Mouse (Mus musculus) spleen, postnatal 14 days (tissue): ENCODE measurements around the gene Dcaf17.

ENCODE experiments used
- DNase-seq, 2 experiments: peaks; one replicate each; pipeline ENCODE4 v3.0.0; 2021 to 2022; ENCODE audit warnings: low spot score in 2 of 2

Dcaf17 gene

DNA sequence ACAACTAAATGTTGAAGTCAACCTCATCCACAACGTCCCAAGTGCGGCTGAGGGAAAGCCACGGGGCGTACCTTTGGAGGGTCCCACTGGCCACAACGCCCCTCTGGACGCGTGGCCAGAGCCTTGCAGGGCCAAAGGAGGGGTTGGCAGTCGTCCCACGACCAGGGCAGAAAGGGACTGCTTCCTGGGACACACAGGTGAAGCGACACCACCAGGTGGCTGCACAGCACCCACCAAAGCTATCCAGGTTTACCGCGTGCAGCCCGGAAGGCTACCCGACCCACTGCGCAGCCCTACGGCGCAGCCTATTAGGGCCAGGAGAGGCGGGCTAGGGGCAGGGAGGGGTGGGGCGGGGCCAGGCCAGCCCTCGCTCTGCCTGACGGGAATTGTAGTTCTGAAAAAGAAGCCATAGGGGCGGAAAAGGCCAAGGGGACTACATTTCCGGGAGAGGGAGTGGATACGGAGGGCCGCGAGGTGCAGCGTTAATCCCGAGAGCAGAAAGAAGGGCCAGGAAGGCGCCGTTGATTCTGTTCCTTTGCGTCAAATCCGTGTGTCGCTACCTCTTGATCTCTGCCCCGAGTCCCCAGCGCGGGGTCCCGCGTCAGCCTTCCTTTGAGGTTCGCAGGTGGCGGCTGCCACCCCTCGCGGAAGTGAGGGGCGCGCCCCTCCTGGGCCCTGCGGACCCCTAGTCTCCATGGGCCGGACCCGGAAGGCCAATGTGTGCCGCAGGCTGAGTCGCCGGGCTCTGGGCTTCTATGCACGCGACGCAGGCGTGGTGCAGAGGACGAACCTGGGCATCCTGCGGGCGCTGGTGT lies at the start of gene Dcaf17, which contains the start of gene Mettl8:
TSS of gene Dcaf17 (plus strand) at position 29 of the 815 bp plus-strand sequence.
TSS of gene Mettl8 (minus strand) at position 284 of the 815 bp plus-strand sequence.
- peak; percentile 88 to 93 for DNase-seq

DNA sequence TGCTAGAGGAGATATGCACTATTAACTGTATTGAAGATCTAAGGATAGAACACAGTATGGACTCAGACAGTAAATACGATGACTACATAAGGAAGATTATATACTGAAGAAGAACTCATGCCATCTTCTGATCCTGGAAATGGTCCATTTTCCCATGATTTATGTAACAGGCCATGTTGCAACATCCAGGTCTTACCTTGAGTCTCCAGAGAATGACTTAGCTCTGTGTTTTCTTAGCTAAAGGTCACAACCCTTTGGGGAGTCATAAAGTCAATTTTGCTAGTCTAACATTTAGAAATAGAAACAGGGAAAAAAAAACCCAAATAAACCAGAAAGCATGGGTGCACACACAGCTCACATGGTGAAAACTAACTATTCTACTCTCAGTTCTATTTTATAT lies 43.3 kb upstream of the Dcaf17 start:
- no peak for DNase-seq

- no peak for DNase-seq
Measured at GRCm38 (mm10) chr2:71013521-71013920, 41.6 kb upstream of the Dcaf17 start.

DNA sequence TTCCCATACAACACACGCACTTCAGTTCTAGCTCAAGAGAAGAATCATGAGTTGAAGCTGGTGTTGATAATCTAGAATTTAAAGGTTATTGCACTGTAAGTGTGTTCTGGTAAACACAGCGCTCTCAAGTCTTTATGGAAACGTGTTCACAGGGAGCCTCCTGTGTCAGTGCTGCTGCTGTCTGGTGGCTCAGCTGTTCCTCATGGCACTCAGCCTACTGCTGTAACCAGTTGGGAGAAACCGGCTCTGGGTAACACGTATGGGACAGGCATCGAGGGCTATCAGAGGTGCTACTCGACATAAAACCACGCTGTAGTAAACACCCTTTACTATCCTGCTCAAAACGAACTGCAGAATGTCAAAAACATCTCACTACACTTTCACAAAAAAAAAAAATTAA lies 35.9 kb upstream of the Dcaf17 start:
- DNase-seq: no peak

DNA sequence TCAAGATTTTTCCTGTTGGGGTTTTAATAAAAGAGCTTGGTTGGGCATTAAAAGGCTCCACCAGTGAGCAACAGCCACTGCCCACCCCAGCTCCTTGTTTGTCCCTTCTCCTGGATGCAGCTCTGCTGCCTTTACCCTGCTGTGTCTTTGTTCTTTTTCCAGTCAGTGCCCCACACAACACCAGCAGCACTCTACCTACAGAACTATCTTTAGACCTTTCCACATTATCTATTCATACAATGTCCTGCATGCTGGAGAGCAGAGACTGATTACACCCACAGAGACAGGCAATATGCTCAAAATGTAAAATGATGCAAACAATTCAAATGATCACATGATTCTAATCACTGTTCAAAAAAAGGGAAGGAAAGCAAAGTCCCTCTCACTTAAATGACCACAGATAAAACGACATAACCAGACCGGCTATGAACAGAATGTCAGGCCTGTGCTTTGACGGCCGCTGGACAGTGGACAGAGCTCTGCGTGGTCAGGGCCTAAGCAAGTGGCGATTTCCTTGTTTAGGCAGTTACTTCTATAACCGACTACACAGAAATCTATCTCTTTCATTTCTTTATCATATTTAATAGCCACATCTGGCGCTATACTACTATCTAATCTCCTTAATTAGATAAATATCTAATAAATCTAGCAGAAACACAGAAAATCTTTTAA lies 35.3 kb upstream of the Dcaf17 start:
- DNase-seq: no peak

GRCm38 (mm10) chr2:71020674-71021073 lies 34.5 kb upstream of the Dcaf17 start:
- no peak for DNase-seq

DNA sequence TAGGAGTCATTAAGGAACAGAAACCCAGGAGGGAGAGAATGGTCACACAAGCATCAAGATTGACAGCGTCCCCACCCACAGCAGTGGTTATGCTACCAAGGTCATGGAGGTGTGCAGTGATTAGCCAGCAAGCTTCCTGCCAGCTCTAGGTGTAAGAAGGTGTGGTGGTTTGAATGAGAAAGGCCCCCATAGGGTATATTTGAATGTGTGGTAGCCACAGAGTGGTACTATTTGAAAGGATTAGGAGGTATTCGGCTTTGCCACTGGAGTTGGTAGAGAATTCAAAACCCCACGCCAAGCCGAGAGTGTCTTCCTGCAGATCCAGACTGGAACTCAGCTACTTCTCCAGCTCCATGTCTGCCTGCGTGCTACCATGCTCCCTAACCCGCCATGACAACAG lies 32.1 kb upstream of the Dcaf17 start:
- no peak for DNase-seq

DNA sequence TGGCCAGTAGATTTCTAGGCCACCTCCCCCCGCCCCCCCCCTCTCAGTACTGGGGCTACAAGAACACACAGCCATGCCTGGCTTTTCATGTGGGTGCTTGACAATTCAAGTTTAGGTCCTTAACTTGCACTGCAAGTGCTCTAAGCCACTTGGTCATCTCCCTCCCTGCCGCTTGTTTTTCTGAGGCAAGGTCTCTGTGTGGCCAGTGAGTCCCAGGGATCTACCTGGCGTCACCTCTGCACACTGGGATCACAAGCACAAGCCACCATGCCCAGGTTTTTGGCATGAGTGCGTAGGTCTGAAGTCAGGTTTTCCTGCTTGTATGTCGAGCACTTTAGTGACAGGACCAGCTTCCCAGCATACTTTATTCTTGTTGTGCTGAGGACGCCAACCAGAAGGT lies 31.1 kb upstream of the Dcaf17 start:
- DNase-seq: no peak

- no peak for DNase-seq
Measured at GRCm38 (mm10) chr2:71025576-71026315, 29.4 kb upstream of the Dcaf17 start.

DNA sequence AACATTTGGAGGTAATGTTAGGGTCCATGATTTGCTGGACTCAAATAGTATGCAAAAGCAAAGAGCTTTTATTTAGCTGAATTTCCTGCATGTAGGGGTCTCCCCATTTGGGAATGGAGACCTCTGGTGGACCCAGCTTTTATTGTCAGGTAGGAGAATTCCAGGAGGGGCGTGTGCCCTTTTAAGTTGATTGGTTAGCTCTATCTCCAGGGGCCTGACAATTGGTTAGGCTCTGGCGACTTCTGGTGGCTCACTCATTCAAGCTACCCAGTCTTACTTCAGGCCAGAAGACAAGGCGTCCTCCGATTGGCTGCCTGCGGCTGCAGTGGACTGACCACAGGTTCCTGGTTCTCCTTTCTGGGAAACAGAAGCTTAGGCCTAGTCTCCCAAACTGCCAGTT lies 28.3 kb upstream of the Dcaf17 start:
- no peak for DNase-seq

DNA sequence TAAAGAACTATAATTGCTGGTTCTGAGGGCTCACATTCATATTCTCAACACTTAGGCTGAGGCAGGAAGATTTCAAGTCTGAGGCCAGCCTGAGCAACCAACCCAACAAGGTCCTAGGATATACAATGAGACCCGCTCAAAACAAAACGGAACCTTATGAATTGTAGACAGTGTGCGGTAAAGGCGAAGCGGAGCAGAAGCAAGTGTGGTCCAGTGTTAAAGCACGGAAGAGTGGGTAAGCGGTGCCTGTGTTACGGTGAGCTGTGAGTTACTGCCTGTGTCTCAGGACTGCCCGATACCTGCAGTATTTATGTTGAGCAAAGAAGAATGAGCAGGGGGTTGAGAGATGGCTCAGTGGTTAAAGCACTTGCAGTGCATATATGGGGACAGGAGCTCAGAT lies 27.5 kb upstream of the Dcaf17 start:
- no peak for DNase-seq

GRCm38 (mm10) chr2:71030663-71031062 lies 24.5 kb upstream of the Dcaf17 start:
- no peak for DNase-seq

- no peak for DNase-seq
Measured at GRCm38 (mm10) chr2:71031973-71032794, 22.9 kb upstream of the Dcaf17 start.

DNA sequence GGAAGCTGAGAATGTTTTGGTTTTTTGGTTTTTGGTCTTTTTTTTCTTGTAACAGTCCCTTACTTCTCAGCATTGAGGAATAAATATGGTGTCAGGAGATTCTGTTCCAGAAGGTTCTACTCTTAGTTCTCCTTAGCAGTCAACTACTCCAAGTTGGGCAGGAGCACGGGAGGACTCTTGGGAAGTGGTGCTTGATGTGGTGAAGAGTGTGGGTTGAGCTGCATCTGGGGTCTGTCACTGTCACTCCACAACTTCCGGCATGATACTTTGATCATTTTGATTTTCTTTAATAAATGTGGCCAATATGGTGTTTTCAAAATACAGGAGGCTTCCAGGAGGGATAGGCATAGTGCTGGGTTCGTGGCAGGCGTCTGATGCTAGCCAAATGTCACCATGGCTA lies 22.1 kb upstream of the Dcaf17 start:
- no peak for DNase-seq

DNA sequence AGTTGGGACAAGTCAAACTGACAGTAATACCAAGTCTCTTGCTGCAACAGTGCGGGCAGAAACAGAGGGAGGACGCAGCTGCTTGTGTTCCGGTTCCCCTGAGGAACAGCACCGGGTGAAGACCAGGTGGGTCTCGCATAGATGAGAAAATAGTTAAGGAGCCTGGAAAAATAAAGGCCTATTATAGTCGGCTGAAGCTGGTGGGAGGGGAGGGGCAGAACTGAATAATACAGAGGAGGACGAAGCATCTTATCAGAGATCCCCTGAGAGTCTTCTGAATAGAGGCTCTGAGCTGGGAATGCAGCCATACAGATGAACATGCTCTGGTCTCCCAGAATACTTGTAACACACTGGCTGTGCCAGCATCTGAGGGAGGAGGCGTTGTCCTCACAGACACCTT lies 21.1 kb upstream of the Dcaf17 start:
- DNase-seq: no peak

- DNase-seq: no peak
Measured at GRCm38 (mm10) chr2:71037447-71037846, 17.7 kb upstream of the Dcaf17 start.

- peak; percentile 30 to 36 for DNase-seq
Measured at GRCm38 (mm10) chr2:71039522-71040121, 15.5 kb upstream of the Dcaf17 start.

GRCm38 (mm10) chr2:71046151-71046550 lies 9.0 kb upstream of the Dcaf17 start:
- no peak for DNase-seq

- no peak for DNase-seq
Measured at GRCm38 (mm10) chr2:71046751-71047320, 8.3 kb upstream of the Dcaf17 start.

DNA sequence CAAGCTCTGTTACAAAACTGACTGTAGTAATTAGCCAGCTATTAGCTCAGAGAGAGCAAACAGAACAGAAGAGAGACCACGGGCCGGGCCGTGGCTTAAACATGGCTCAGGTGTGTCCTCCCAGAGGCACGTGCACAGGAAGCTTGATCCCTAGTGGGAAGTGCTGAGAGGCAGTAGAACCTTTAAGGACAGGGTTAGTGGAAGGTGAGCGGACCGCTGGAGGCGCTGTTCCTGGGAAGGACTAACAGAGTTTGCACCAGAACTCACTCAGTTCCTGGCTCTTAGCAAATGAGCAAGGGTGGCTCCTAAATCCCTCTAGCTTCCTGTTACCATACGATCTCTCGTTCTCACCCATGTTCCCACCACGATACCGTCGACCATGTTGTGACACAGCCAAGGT lies 6.2 kb upstream of the Dcaf17 start:
- DNase-seq: no peak

DNA sequence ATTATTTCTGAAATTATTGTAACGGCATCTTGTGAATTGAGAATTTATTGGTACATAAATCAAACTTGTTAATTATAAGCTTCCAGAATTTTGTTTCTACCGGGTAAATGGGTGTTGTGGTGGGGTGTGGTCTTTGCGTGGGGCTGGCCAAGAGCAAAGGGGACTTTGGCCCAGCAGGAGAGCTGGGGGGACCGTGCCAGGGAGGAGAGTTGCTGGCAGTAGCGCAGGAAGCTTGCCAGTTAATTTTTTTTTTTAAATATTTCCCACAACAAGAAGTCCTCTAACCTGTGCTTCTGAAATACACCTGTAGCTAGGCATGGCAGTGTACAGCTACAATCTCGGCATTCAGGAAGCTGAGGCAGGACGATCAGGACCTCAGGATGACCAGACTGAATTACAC lies 4.6 kb upstream of the Dcaf17 start:
- DNase-seq: no peak
